Mouse (Mus musculus) midbrain, postnatal 0 days (tissue): ENCODE data around the gene Mkrn1. TPM values are rescaled to one million over a fixed set of nuclear protein-coding genes. Genes with fewer than 3 reads are reported as not detected.

Source experiments
- ATAC-seq: fragments of 200-750 bp; cut with Nextera tagmentation; 2 replicates; pipeline ENCODE4 v1.8.0; 2017; ENCODE audit warnings: moderate number of reproducible peaks, mild to moderate bottlenecking, moderate TSS enrichment, moderate library complexity; ENCODE audit not compliant: low FRiP score
- DNase-seq: peaks from one replicate; pipeline ENCODE4 v3.0.0-alpha.2; 2015; ENCODE audit warnings: low spot score
- H3K27ac ChIP-seq: fragments of 300-500 bp; sonication (generic); 2 replicates; pipeline ENCODE4 v1.5.1; 2014; ENCODE audit warnings: low read depth, mild to moderate bottlenecking, low read length, mixed read lengths
- H3K27me3 ChIP-seq: fragments of 300-500 bp; sonication (generic); 2 replicates; pipeline ENCODE4 v1.6.1; 2014; ENCODE audit warnings: low read length, control low read depth, mixed read lengths; ENCODE audit not compliant: insufficient read depth
- H3K36me3 ChIP-seq: fragments of 300-500 bp; sonication (generic); 2 replicates; pipeline ENCODE4 v1.6.1; 2014; ENCODE audit warnings: low read length, control low read depth, mixed read lengths; ENCODE audit not compliant: insufficient read depth
- H3K4me1 ChIP-seq: fragments of 300-500 bp; sonication (generic); 2 replicates; pipeline ENCODE4 v1.6.1; 2014; ENCODE audit warnings: mild to moderate bottlenecking, control low read depth, antibody characterized with exemption, low read length, mixed read lengths; ENCODE audit not compliant: insufficient read depth
- H3K4me2 ChIP-seq: fragments of 300-500 bp; sonication (generic); 2 replicates; pipeline ENCODE4 v1.6.1; 2014; ENCODE audit warnings: low read depth, mild to moderate bottlenecking, low read length, mixed read lengths; ENCODE audit not compliant: poor library complexity, severe bottlenecking
- H3K4me3 ChIP-seq: fragments of 300-500 bp; sonication (generic); 2 replicates; pipeline ENCODE4 v1.5.1; 2014; ENCODE audit warnings: low read depth, mild to moderate bottlenecking, low read length, moderate library complexity
- H3K9ac ChIP-seq: fragments of 300-500 bp; sonication (generic); replicated peaks from 2 replicates; pipeline ENCODE4 v1.6.1; 2014; ENCODE audit warnings: mild to moderate bottlenecking, low read length, moderate library complexity, mixed read lengths; ENCODE audit not compliant: poor library complexity, severe bottlenecking
- H3K9me3 ChIP-seq: fragments of 300-500 bp; sonication (generic); 2 replicates; pipeline ENCODE4 v1.6.1; 2016; ENCODE audit warnings: low read length, control low read depth
- CTCF ChIP-seq: IDR thresholded peaks from 2 replicates; pipeline ENCODE4 v1.5.1; 2016; ENCODE audit warnings: antibody characterized with exemption, mild to moderate bottlenecking
- WGBS: fragments of 180-500 bp; shearing (Covaris S2); extraction: QIAGEN DNeasy Blood & Tissue Kit; methylation state at CpG from one replicate; pipeline ENCODE4 v1.1.7; 2014; 5-methylcytosine and 5-hydroxymethylcytosine counted together
- polyA plus RNA-seq: library from polyadenylated mRNA; unstranded; fragments of >200 nt; fragmentation: Nextera tagmentation; extraction: Ambion mirVana; gene quantifications from 2 replicates; pipeline ENCODE4 v1.2.1, GENCODE M21; 2015
- total RNA-seq: library from RNA; depleted of rRNA; stranded (reverse); fragments of >200 nt; gene quantifications from 2 replicates; pipeline ENCODE4 v1.2.3, GENCODE M21; 2014

The Mkrn1 gene
- total and polyA plus RNA-seq, 2 experiments from 2014 or later: 201 to 238 TPM

- ATAC-seq (no peak), DNase-seq (no peak)
- TF ChIP-seq CTCF: no peak
- H3K27me3 ChIP-seq: no peaks in the 10 kb centered on the region
- 46% methylated on average over 2 of the region's 2 CpGs for WGBS
- no peak overlapping the region for H3K4me2 ChIP-seq
- no peaks in the 10 kb centered on the region for H3K4me1 ChIP-seq
- no peak overlapping the region for H3K27ac ChIP-seq
- no peak overlapping the region for H3K4me3 ChIP-seq
- H3K9ac ChIP-seq: no peak overlapping the region
- H3K9me3 ChIP-seq: no peaks in the 10 kb centered on the region
- H3K36me3 ChIP-seq: no peaks in the 10 kb centered on the region
These were observed 34.4 kb upstream of the Mkrn1 start for GRCm38 (mm10) chr6:39454616-39455015.

- ATAC-seq (no peak), DNase-seq (no peak)
- TF ChIP-seq CTCF: peak; percentile 22; the same call in 1 of the 2 replicates
- no peak overlapping the region for H3K27ac ChIP-seq
- no peaks in the 10 kb centered on the region for H3K9me3 ChIP-seq
- H3K4me2 ChIP-seq: no peak overlapping the region
- H3K27me3 ChIP-seq: no peaks in the 10 kb centered on the region
- no peaks in the 10 kb centered on the region for H3K4me1 ChIP-seq
- H3K36me3 ChIP-seq: no peaks in the 10 kb centered on the region
- no peak overlapping the region for H3K9ac ChIP-seq
- 96% methylated on average over 4 of the region's 4 CpGs for WGBS
- no peak overlapping the region for H3K4me3 ChIP-seq
These were observed 33.3 kb upstream of the Mkrn1 start for GRCm38 (mm10) chr6:39453564-39453963.

- DNase-seq (no peak), ATAC-seq (no peak)
- no peaks in the 10 kb centered on the region for H3K9me3 ChIP-seq
- WGBS: 85% methylated on average over 3 of the region's 3 CpGs
- H3K27me3 ChIP-seq: no peaks in the 10 kb centered on the region
- no peaks in the 10 kb centered on the region for H3K36me3 ChIP-seq
- H3K4me1 ChIP-seq: no peaks in the 10 kb centered on the region
- peak; percentile 51 for TF ChIP-seq CTCF
- H3K9ac ChIP-seq: no peak overlapping the region
- no peak overlapping the region for H3K27ac ChIP-seq
- H3K4me2 ChIP-seq: no peak overlapping the region
- no peak overlapping the region for H3K4me3 ChIP-seq
These were observed 30.8 kb upstream of the Mkrn1 start for GRCm38 (mm10) chr6:39451033-39451432.

GRCm38 (mm10) chr6:39450580-39450979, 30.3 kb upstream of the Mkrn1 start:
- no peak for TF ChIP-seq CTCF
- H3K27me3 ChIP-seq: no peaks in the 10 kb centered on the region
- 95% methylated on average over 4 of the region's 4 CpGs for WGBS
- no peak overlapping the region for H3K27ac ChIP-seq
- H3K4me1 ChIP-seq: no peaks in the 10 kb centered on the region
- H3K9me3 ChIP-seq: no peaks in the 10 kb centered on the region
- no peak overlapping the region for H3K4me3 ChIP-seq
- no peak overlapping the region for H3K4me2 ChIP-seq
- no peak for ATAC-seq
- H3K9ac ChIP-seq: no peak overlapping the region
- no peaks in the 10 kb centered on the region for H3K36me3 ChIP-seq
- no peak for DNase-seq

GRCm38 (mm10) chr6:39447429-39448185, 27.3 kb upstream of the Mkrn1 start:
- Histone ChIP-seq H3K4me1 (no peaks in the 10 kb centered on the region), H3K4me3 (no peak overlapping the region), H3K27ac (no peak overlapping the region), H3K36me3 (no peaks in the 10 kb centered on the region), H3K9me3 (no peaks in the 10 kb centered on the region), H3K9ac (no peak overlapping the region), H3K4me2 (no peak overlapping the region), H3K27me3 (no peaks in the 10 kb centered on the region)
- DNase-seq (no peak), ATAC-seq (no peak)
- WGBS: 46% methylated on average over 4 of the region's 4 CpGs
- TF ChIP-seq CTCF: no peak

GRCm38 (mm10) chr6:39445801-39446572, 25.7 kb upstream of the Mkrn1 start:
- no peaks in the 10 kb centered on the region for H3K4me1 ChIP-seq
- H3K27me3 ChIP-seq: no peaks in the 10 kb centered on the region
- no peak for DNase-seq
- H3K9me3 ChIP-seq: no peaks in the 10 kb centered on the region
- peak; percentile 38; the same call in 1 of the 2 replicates for TF ChIP-seq CTCF
- H3K4me3 ChIP-seq: peak overlapping the region; percentile 15; the same call in 1 of the 2 replicates
- WGBS: 3% methylated on average over 19 of the region's 19 CpGs
- peak overlapping the region; percentile 36 for H3K4me2 ChIP-seq
- no peaks in the 10 kb centered on the region for H3K36me3 ChIP-seq
- ATAC-seq: no peak
- no peak overlapping the region for H3K27ac ChIP-seq
- no peak overlapping the region for H3K9ac ChIP-seq
